In genomic region chr5:140575381-140575866, GRCm38 (mm10) we compare ENCODE assay signal across 11 mouse cellular contexts. TPM values are rescaled to one million over a fixed set of nuclear protein-coding genes. Genes with fewer than 3 reads are reported as not detected.
DNase-seq lines count a peak whose midpoint lies in the region; ATAC-seq and TF ChIP-seq lines count a peak whose summit lies in the region.
"Had no signal": no experiment of that assay in that cellular context is flagged by ENCODE, and none has a peak within 500 bp of the region (broad histone marks: within the 10 kb centered on the region; RNA-seq: fewer than 3 reads in every experiment).

No protein-coding gene starts in this region.

- no peak overlapping the region for H3K9ac ChIP-seq in lung, embryonic 15.5 days
- H3K9ac ChIP-seq in heart, postnatal 0 days (replicated peaks; ENCODE audit: low read depth, low read length) = no peak overlapping the region
- H3K9ac ChIP-seq in hindbrain, embryonic 13.5 days = no peak overlapping the region
- H3K9ac ChIP-seq: neural tube, embryonic 12.5 days had no signal

- H3K27ac ChIP-seq in lung, embryonic 15.5 days = no peak overlapping the region
- H3K27ac ChIP-seq in heart, postnatal 0 days (ENCODE audit: low read depth) = peak overlapping the region; percentile 40; the same call in 1 of the 2 replicates
- H3K27ac ChIP-seq in hindbrain, embryonic 13.5 days = no peak overlapping the region
- H3K27ac ChIP-seq: neural tube, embryonic 12.5 days had no signal

- 0 out of 2 replicates have a peak, but pooled peaks cover 7% of the 10 kb centered on the region for H3K4me1 ChIP-seq in lung, embryonic 15.5 days
- no peaks in the 10 kb centered on the region; the same call in 1 of the 2 replicates for H3K4me1 ChIP-seq in heart, postnatal 0 days (ENCODE audit: control insufficient read depth, insufficient read depth)
- H3K4me1 ChIP-seq in hindbrain, embryonic 13.5 days (replicated peaks) = peaks cover 20% of the 10 kb centered on the region

- 45% methylated on average over 5 of the region's 5 CpGs for WGBS in lung, embryonic 15.5 days
- WGBS in heart, postnatal 0 days = 31% methylated on average over 5 of the region's 5 CpGs
- WGBS in hindbrain, embryonic 13.5 days = 72% methylated on average over 5 of the region's 5 CpGs

- TF ChIP-seq EP300 in heart, postnatal 0 days (IDR thresholded peaks at IDR 0.05; ENCODE audit: low read depth) = no peak

- no peak for DNase-seq in lung, postnatal 4 days
- peak; percentile 40 for DNase-seq in adrenal gland, postnatal 14 days
- DNase-seq in heart, postnatal 0 days (ENCODE audit: low spot score) = no peak
- peak; percentile 45 for DNase-seq in lung, postnatal 36 days
- no peak for DNase-seq in layer of hippocampus, adult 9-10 months (ENCODE audit: low spot score)
- DNase-seq in layer of hippocampus, postnatal 36 days = no peak
- DNase-seq: cerebellum, adult 9-11 months had no signal

- no peaks in the 10 kb centered on the region for H3K36me3 ChIP-seq in lung, embryonic 15.5 days
- H3K36me3 ChIP-seq in heart, postnatal 0 days (replicated peaks; ENCODE audit: control insufficient read depth, insufficient read depth, low read length) = no peaks in the 10 kb centered on the region
- no peaks in the 10 kb centered on the region for H3K36me3 ChIP-seq in hindbrain, embryonic 13.5 days
- H3K36me3 ChIP-seq: neural tube, embryonic 12.5 days had no signal

- H3K4me2 ChIP-seq in lung, embryonic 15.5 days = no peak overlapping the region
- H3K4me2 ChIP-seq in heart, postnatal 0 days (ENCODE audit: low read depth, low read length) = no peak overlapping the region
- H3K4me2 ChIP-seq in hindbrain, embryonic 13.5 days = no peak overlapping the region
- H3K4me2 ChIP-seq: neural tube, embryonic 12.5 days had no signal

- 0 out of 2 replicates have a peak, but pooled peaks have one; percentile 20 for ATAC-seq in lung, embryonic 15.5 days (ENCODE audit: borderline replicate concordance, extremely low read depth, low FRiP score, low TSS enrichment)
- ATAC-seq in heart, postnatal 0 days (ENCODE audit: insufficient read depth, low read depth) = peak; percentile 37; the same call in 1 of the 2 replicates
- no peak for ATAC-seq in hindbrain, embryonic 13.5 days (ENCODE audit: low FRiP score)

- no peak overlapping the region for H3K4me3 ChIP-seq in lung, embryonic 15.5 days
- no peak overlapping the region for H3K4me3 ChIP-seq in heart, postnatal 0 days (ENCODE audit: low read depth, low read length)
- no peak overlapping the region for H3K4me3 ChIP-seq in hindbrain, embryonic 13.5 days
- H3K4me3 ChIP-seq: neural tube, embryonic 12.5 days had no signal

- no peak for TF ChIP-seq CTCF in heart, postnatal 0 days (IDR thresholded peaks at IDR 0.05; ENCODE audit: low read depth)

- no peaks in the 10 kb centered on the region for H3K27me3 ChIP-seq in lung, embryonic 15.5 days
- H3K27me3 ChIP-seq in heart, postnatal 0 days (ENCODE audit: control insufficient read depth, insufficient read depth, low read length) = no peaks in the 10 kb centered on the region
- no peaks in the 10 kb centered on the region; the same call in 1 of the 2 replicates for H3K27me3 ChIP-seq in hindbrain, embryonic 13.5 days
- H3K27me3 ChIP-seq: neural tube, embryonic 12.5 days had no signal

- H3K9me3 ChIP-seq in lung, embryonic 15.5 days = no peaks in the 10 kb centered on the region
- H3K9me3 ChIP-seq in heart, postnatal 0 days (replicated peaks; ENCODE audit: control insufficient read depth, low read length) = no peaks in the 10 kb centered on the region
- no peaks in the 10 kb centered on the region for H3K9me3 ChIP-seq in hindbrain, embryonic 13.5 days
- H3K9me3 ChIP-seq: neural tube, embryonic 12.5 days had no signal

RNA-seq across cellular contexts. Expression of gene Grifin, which starts 10.6 kb away (rescaled TPM):
- 0.28 TPM in 1 of 2 replicates, not detected in the other for polyA plus RNA-seq in lung, embryonic 15.5 days (2015; fragmentation: Nextera tagmentation; extraction: Ambion mirVana)
- total RNA-seq in adrenal gland, postnatal 14 days (2021) = not detected in 2 replicates
- not detected in 2 replicates for total RNA-seq in heart, postnatal 0 days (2014; rRNA removed; ENCODE audit: low replicate concordance)
- polyA plus RNA-seq in heart, postnatal 0 days (2015; fragmentation: Nextera tagmentation; extraction: Ambion mirVana) = not detected in 2 replicates
- polyA plus RNA-seq in hindbrain, embryonic 13.5 days (2015; fragmentation: Nextera tagmentation; extraction: Ambion mirVana) = not detected in 2 replicates
- under 1 TPM in 1 of 2 experiments, not detected in 1; 0.62 TPM for total RNA-seq in layer of hippocampus, postnatal 36 days (2021)
- polyA plus RNA-seq: limb, embryonic 11.5 days; neural tube, embryonic 12.5 days had no signal

RNA-seq across cellular contexts. Expression of gene Lfng, which starts 31.7 kb away (rescaled TPM):
- polyA plus RNA-seq in lung, embryonic 15.5 days (2015; fragmentation: Nextera tagmentation; extraction: Ambion mirVana) = 22.5 and 27.8 TPM in 2 replicates
- 13.7 and 26.8 TPM in 2 replicates for total RNA-seq in adrenal gland, postnatal 14 days (2021)
- 8.2 and 22.3 TPM in 2 replicates for total RNA-seq in heart, postnatal 0 days (2014; rRNA removed; ENCODE audit: low replicate concordance)
- polyA plus RNA-seq in heart, postnatal 0 days (2015; fragmentation: Nextera tagmentation; extraction: Ambion mirVana) = 4.1 and 4.4 TPM in 2 replicates
- polyA plus RNA-seq in hindbrain, embryonic 13.5 days (2015; fragmentation: Nextera tagmentation; extraction: Ambion mirVana) = 22.9 and 27.1 TPM in 2 replicates
- total RNA-seq in layer of hippocampus, postnatal 36 days (2021) = 10 to 100 TPM; 20.3 to 30.8 TPM

Comparison
In these comparisons a context has a peak if more than half of its experiments do, and no peak if none do; other contexts are left out.
1. DNase-seq: peak in adrenal gland, postnatal 14 days (single experiment) and lung, postnatal 36 days (single experiment); none in lung, postnatal 4 days (0 of 2), heart, postnatal 0 days (single experiment), layer of hippocampus, adult 9-10 months (single experiment) and layer of hippocampus, postnatal 36 days (0 of 2).